Mouse (Mus musculus): ENCODE results near the gene Nkrf. TPM values are rescaled to one million over a fixed set of nuclear protein-coding genes. Genes with fewer than 3 reads are reported as not detected.
"Not testable (repeated sequence)": the region's sequence is repeated elsewhere in the genome, so short reads cannot be mapped to it uniquely, and the experiment has no call there.

Nkrf gene
- 10 to 100 TPM; 26.9 to 32.9 (median 31.2) TPM for total RNA-seq (2022)

- DNase-seq (ENCODE audit: low spot score in 2 of 2): peak; percentile 22 to 24
Observed at GRCm38 (mm10) chrX:36902321-36903114, at the start of gene Nkrf. Gene Nkrf, minus strand, starts transcription at chrX:36902899.

- no peak for DNase-seq (ENCODE audit: low spot score in 2 of 2)
Observed at GRCm38 (mm10) chrX:36941106-36941505, 38.4 kb upstream of the Nkrf start.

- DNase-seq (ENCODE audit: low spot score in 2 of 2): no peak
Observed at GRCm38 (mm10) chrX:36939806-36940413, 37.2 kb upstream of the Nkrf start.

- peak in 1 of 2 experiments; percentile 20 for DNase-seq (ENCODE audit: low spot score in 2 of 2)
Observed at GRCm38 (mm10) chrX:36935326-36935966, 32.7 kb upstream of the Nkrf start.

- no peak for DNase-seq (ENCODE audit: low spot score in 2 of 2)
Observed at GRCm38 (mm10) chrX:36930574-36930973, 27.9 kb upstream of the Nkrf start.

GRCm38 (mm10) chrX:36929694-36930093 lies 27.0 kb upstream of the Nkrf start:
- DNase-seq (ENCODE audit: low spot score in 2 of 2): no peak

GRCm38 (mm10) chrX:36928791-36929190 lies 26.1 kb upstream of the Nkrf start:
- DNase-seq (ENCODE audit: low spot score in 2 of 2): no peak

GRCm38 (mm10) chrX:36921346-36921745 lies 18.6 kb upstream of the Nkrf start:
- DNase-seq (ENCODE audit: low spot score in 2 of 2): no peak

GRCm38 (mm10) chrX:36917749-36918148 lies 15.1 kb upstream of the Nkrf start:
- no peak for DNase-seq (ENCODE audit: low spot score in 2 of 2)

- DNase-seq (ENCODE audit: low spot score in 2 of 2): peak in 1 of 2 experiments; percentile 11
Observed at GRCm38 (mm10) chrX:36911343-36911742, 8.6 kb upstream of the Nkrf start.

GRCm38 (mm10) chrX:36906539-36906938 lies 3.8 kb upstream of the Nkrf start:
- DNase-seq (ENCODE audit: low spot score in 2 of 2): no peak

- peak; percentile 88 to 89 for DNase-seq (ENCODE audit: low spot score in 2 of 2)
Observed at GRCm38 (mm10) chrX:36903115-36903768, 543 bp upstream of the Nkrf start.

GRCm38 (mm10) chrX:36901655-36902054 lies 1.0 kb downstream of the Nkrf start:
- no peak for DNase-seq (ENCODE audit: low spot score in 2 of 2)

- DNase-seq (ENCODE audit: low spot score in 2 of 2): not testable (repeated sequence)
Observed at GRCm38 (mm10) chrX:36898931-36899330, 3.8 kb downstream of the Nkrf start.

GRCm38 (mm10) chrX:36884719-36885118 lies 18.0 kb downstream of the Nkrf start:
- no peak for DNase-seq (ENCODE audit: low spot score in 2 of 2)

- no peak for DNase-seq (ENCODE audit: low spot score in 2 of 2)
Observed at GRCm38 (mm10) chrX:36874704-36875128, 28.0 kb downstream of the Nkrf start.

GRCm38 (mm10) chrX:36874178-36874696 lies 28.5 kb downstream of the Nkrf start:
- peak; percentile 65 to 66 for DNase-seq (ENCODE audit: low spot score in 2 of 2)

- DNase-seq (ENCODE audit: low spot score in 2 of 2): no peak
Observed at GRCm38 (mm10) chrX:36873765-36874164, 28.9 kb downstream of the Nkrf start, which contains the start of the genes Ube2a and C330007P06Rik. Gene Ube2a, plus strand, starts transcription at chrX:36873900. Gene C330007P06Rik, minus strand, starts transcription at chrX:36874111.

- no peak for DNase-seq (ENCODE audit: low spot score in 2 of 2)
Observed at GRCm38 (mm10) chrX:36870372-36870771, 32.3 kb downstream of the Nkrf start.

- no peak for DNase-seq (ENCODE audit: low spot score in 2 of 2)
Observed at GRCm38 (mm10) chrX:36864609-36865328, 37.9 kb downstream of the Nkrf start.

All from left cerebral cortex, adult 8-10 months (tissue).